Mouse (Mus musculus): ENCODE data around the gene Mgll.

DNA sequence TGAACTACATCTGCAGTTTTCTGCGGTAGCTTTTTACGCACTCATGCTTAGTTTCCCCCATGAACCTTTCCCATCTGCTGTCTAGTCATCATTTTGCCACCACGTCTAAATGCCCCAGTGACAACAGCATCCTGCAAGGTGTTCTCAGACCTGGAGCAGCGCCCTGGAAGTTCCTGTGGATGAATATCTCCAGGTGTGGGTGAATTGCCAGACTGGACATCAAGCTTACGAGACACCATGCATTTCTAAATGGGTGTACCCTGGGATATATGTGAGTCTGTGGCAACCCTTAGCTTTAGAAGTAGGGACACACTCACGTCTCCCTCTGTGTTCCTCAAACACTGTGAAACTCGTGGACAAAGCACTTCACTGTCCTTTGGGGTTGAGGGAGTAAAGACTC lies 76.0 kb downstream of the Mgll start:
- TF ChIP-seq CTCF (conservative IDR thresholded peaks at IDR 0.05; ENCODE audit: low read length) (no peak), NANOG (IDR thresholded peaks at IDR 0.05; ENCODE audit: borderline replicate concordance, low read length) (no peak), POU5F1 (IDR thresholded peaks at IDR 0.05; ENCODE audit: borderline replicate concordance, low read length) (no peak)
